Mouse (Mus musculus) lung, postnatal 0 days (tissue): Measurements from ENCODE around the gene Slc26a6.

ENCODE experiments used
- CTCF ChIP-seq: IDR thresholded peaks from 2 replicates; pipeline ENCODE4 v1.5.1; 2016; ENCODE audit warnings: antibody characterized with exemption, mild to moderate bottlenecking
- EP300 ChIP-seq: IDR thresholded peaks from 2 replicates; pipeline ENCODE4 v1.6.1; 2016; ENCODE audit warnings: antibody characterized with exemption, mild to moderate bottlenecking, control low read depth

DNA sequence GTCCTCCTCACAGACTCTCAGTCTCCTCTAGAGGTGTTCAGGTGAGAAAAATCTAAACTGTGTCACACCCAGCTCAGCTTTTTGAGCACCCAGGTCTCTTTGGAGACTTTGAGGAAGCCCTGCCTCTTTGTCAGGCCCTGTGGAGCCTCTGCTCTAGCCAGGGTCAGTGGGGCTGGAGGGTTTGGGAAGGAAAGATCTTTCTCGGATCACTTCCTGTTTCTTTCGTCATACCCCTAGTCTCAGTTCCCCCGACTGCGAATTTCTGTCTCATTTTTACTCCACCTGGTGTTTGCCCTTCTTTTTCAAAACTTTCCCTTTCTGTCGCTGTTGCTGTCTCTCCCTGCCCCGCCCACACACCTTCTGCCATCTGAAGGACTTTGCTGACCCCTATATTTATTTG lies 43.4 kb upstream of the Slc26a6 start:
- no peak for TF ChIP-seq CTCF
- no peak for TF ChIP-seq EP300
